Mouse (Mus musculus): ENCODE data around the gene Unc5cl. TPM values are rescaled to one million over a fixed set of nuclear protein-coding genes. Genes with fewer than 3 reads are reported as not detected.

Unc5cl gene
- polyA plus RNA-seq, 1 experiment from 2014 or later, result 0.20 TPM

DNA sequence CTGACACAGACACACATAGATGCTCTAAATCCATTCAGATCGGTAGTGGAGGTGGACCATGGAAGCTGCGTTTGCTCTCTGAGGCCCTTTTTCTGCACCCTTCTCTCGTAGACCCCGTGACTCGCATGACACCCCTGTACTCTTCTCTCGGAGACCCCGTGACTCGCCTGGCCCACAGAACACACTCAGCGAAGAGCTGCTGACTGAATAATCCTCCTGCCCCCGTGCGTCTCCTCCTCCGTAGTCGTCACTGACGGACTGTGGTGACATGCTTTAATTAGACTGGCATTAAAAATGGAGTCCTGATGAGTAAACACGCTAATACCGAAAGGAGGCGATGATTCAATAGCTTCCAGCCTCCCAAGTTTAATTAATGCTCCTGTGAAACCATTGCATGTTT, 84.6 kb downstream of the Unc5cl start:
- Histone ChIP-seq H3K36me3 (no peaks in the 10 kb centered on the region), H3K27ac (no peak overlapping the region), H3K27me3 (ENCODE audit: insufficient read depth, poor library complexity, severe bottlenecking) (0 out of 2 replicates have a peak, but pooled peaks cover 5% of the 10 kb centered on the region), H3K9me3 (no peaks in the 10 kb centered on the region), H3K4me1 (no peaks in the 10 kb centered on the region), H3K4me3 (no peak overlapping the region)
- DNase-seq (ENCODE audit: low spot score), result no peak
- WGBS, result 85% methylated on average over 17 of the region's 17 CpGs

DNA sequence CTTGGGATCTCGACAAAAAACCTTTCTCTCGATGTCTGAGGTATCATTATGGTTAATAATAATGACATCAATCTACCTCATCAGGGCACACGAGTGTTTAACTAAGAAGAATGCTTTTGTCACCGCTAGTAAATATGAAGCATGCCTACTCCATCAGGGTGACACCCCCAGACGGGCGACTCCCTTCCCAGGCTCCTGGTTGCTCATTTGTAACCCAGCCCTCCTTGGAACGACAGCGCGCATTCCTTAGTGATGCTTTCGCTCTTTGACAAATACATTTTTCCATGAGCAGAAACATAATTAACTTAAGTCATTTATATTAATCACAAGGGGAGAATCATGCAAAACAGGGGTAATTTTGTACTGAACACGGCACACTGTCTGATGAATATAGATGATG, 88.0 kb downstream of the Unc5cl start:
- Histone ChIP-seq H3K36me3 (no peaks in the 10 kb centered on the region), H3K4me3 (no peak overlapping the region), H3K9me3 (no peaks in the 10 kb centered on the region), H3K27ac (no peak overlapping the region), H3K4me1 (peaks cover 7% of the 10 kb centered on the region; the same call in 1 of the 2 replicates), H3K27me3 (ENCODE audit: insufficient read depth, poor library complexity, severe bottlenecking) (no peaks in the 10 kb centered on the region)
- 78% methylated on average over 11 of the region's 11 CpGs for WGBS
- no peak for DNase-seq (ENCODE audit: low spot score)

DNA sequence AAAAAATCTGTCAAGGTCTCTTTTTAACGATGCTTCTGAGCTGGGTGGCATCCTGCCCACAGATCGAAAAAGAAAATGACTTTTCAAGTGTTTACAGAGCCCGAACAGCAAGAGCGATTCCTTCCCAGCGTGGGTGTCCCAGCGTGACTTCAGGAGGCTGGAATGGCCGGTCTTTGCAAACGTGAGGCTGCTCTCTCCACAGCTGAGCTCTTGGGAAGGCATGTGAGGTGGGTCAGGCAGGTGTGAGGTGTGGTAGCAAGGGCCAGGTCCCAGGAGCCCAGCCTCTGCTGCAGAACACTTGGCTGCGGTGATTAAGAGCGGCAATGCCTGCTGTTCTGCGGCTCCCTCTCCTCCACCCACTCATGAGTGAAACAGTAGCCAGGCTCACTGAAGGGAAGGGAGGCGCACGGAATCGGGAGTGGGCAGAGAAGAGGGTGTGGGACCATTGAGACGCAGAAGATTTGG, 88.6 kb downstream of the Unc5cl start:
- 66% methylated on average over 15 of the region's 15 CpGs for WGBS
- H3K27ac ChIP-seq, result no peak overlapping the region

DNA sequence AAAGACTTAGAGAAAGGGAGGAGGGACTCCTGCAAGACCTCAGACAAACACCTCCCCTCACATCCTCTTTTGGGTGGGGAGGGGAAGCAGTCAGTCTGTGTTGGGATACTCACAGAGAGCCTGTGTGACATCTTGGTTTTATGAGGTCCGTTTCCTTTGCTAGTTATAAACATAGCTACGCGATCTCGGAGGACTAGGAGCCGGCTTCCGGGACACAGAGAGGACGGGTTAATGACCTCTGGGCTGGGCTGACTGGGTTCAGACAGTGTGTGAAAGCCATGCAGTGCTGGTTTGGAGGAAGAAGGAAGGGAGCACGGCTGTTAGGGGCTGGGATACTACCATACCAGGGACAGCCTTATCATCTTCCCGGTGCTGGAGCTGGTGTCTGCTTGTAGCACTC, 90.0 kb downstream of the Unc5cl start:
- no peak overlapping the region for H3K27ac ChIP-seq
- no peaks in the 10 kb centered on the region for H3K36me3 ChIP-seq
- peaks cover 7% of the 10 kb centered on the region; the same call in 1 of the 2 replicates for H3K4me1 ChIP-seq
- no peaks in the 10 kb centered on the region for H3K9me3 ChIP-seq
- H3K4me3 ChIP-seq, result no peak overlapping the region
- 70% methylated on average over 9 of the region's 9 CpGs for WGBS
- DNase-seq (ENCODE audit: low spot score), result no peak
- H3K27me3 ChIP-seq (ENCODE audit: insufficient read depth, poor library complexity, severe bottlenecking), result no peaks in the 10 kb centered on the region

More for the DNA sequence above, 88.6 kb downstream of the Unc5cl start:
- no peaks in the 10 kb centered on the region for H3K27me3 ChIP-seq (ENCODE audit: insufficient read depth, poor library complexity, severe bottlenecking)
- DNase-seq (ENCODE audit: low spot score), result no peak
- no peaks in the 10 kb centered on the region for H3K36me3 ChIP-seq
- H3K4me3 ChIP-seq, result no peak overlapping the region
- H3K4me1 ChIP-seq, result peaks cover 7% of the 10 kb centered on the region; the same call in 1 of the 2 replicates
- H3K9me3 ChIP-seq, result no peaks in the 10 kb centered on the region

DNA sequence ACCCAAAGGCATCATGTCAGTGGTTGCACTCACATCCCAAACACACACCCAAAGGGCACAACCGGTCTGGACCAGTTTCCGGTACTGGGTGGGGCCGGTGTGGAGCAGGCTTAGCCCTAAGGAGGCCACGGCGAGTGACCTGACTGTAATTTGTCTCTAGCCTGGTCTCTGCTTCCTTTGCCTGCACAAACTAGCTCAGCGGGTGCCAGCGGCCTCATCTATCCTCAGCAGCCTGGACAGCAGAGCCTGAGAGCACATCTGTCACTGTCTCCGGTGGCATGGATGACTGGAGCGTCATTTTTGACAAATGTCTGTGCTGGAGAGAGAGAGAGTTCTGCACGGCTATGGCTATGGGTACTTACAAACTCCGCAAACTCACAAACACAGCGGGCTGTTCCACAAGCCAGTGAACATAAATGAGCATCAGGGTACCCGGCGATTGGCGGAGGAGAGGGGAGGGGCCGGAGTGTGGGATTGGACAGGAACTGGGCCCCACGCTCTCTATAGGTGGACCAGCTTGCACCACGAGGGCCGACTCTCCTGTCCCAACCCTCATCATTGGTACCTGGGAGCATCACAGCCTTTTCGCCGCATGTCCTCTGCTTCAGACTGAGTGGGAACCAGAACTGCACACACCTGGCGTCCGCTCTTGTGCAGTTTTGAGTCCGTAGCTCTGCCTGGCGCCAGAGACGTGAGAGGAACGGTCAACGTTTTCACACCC, 90.7 kb downstream of the Unc5cl start:
- Histone ChIP-seq H3K4me1 (peaks cover 7% of the 10 kb centered on the region; the same call in 1 of the 2 replicates), H3K4me3 (no peak overlapping the region), H3K27ac (no peak overlapping the region), H3K36me3 (no peaks in the 10 kb centered on the region), H3K27me3 (ENCODE audit: insufficient read depth, poor library complexity, severe bottlenecking) (no peaks in the 10 kb centered on the region), H3K9me3 (no peaks in the 10 kb centered on the region)
- no peak for DNase-seq (ENCODE audit: low spot score)
- WGBS, result 63% methylated on average over 28 of the region's 28 CpGs

DNA sequence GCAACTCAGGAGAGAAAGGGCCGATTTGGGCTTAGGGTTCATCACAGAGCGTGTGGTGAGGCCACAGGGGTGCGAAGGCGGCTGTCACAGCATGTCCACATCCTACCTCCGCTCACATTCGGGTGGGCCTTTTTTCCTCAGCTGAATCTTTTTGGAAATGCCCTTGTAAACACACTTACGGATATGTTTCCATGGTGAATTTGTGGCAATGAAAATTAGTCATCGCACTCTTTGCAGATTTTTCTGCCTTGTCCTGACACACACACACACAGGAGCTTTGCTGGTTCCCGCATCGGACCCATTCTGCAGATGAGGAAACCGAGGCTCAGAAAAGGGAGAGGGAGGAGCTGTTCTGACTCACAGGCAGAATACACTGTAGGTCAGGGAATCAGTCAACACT, 91.3 kb downstream of the Unc5cl start:
- WGBS, result 84% methylated on average over 11 of the region's 11 CpGs
- DNase-seq (ENCODE audit: low spot score), result no peak
- H3K4me1 ChIP-seq, result peaks cover 7% of the 10 kb centered on the region; the same call in 1 of the 2 replicates
- H3K27me3 ChIP-seq (ENCODE audit: insufficient read depth, poor library complexity, severe bottlenecking), result no peaks in the 10 kb centered on the region
- no peak overlapping the region for H3K27ac ChIP-seq
- H3K9me3 ChIP-seq, result no peaks in the 10 kb centered on the region
- H3K4me3 ChIP-seq, result no peak overlapping the region
- H3K36me3 ChIP-seq, result no peaks in the 10 kb centered on the region

DNA sequence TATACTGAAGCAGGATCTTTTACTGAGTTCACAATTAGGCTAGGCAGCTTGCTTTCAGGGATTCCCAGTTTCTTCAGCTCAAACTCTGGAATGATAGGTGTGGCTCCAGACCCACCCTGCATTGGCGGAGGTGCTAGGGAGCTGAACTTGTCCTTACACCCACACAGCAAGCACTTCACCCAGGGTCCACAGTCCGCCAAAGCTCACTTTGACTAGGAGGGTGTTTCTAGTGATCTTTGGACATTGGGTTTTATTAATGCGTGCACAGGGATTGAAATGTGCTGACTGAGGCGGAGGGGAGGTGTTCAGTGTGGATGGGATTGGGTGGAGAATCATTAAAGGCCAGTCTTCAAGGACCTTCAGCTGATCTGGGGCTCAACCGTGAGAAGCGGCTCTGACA, 93.0 kb downstream of the Unc5cl start:
- H3K9me3 ChIP-seq, result no peaks in the 10 kb centered on the region
- 80% methylated on average over 6 of the region's 6 CpGs for WGBS
- no peak for DNase-seq (ENCODE audit: low spot score)
- no peak overlapping the region for H3K27ac ChIP-seq
- H3K4me1 ChIP-seq, result peaks cover 7% of the 10 kb centered on the region; the same call in 1 of the 2 replicates
- no peak overlapping the region for H3K4me3 ChIP-seq
- H3K36me3 ChIP-seq, result no peaks in the 10 kb centered on the region
- H3K27me3 ChIP-seq (ENCODE audit: insufficient read depth, poor library complexity, severe bottlenecking), result no peaks in the 10 kb centered on the region

DNA sequence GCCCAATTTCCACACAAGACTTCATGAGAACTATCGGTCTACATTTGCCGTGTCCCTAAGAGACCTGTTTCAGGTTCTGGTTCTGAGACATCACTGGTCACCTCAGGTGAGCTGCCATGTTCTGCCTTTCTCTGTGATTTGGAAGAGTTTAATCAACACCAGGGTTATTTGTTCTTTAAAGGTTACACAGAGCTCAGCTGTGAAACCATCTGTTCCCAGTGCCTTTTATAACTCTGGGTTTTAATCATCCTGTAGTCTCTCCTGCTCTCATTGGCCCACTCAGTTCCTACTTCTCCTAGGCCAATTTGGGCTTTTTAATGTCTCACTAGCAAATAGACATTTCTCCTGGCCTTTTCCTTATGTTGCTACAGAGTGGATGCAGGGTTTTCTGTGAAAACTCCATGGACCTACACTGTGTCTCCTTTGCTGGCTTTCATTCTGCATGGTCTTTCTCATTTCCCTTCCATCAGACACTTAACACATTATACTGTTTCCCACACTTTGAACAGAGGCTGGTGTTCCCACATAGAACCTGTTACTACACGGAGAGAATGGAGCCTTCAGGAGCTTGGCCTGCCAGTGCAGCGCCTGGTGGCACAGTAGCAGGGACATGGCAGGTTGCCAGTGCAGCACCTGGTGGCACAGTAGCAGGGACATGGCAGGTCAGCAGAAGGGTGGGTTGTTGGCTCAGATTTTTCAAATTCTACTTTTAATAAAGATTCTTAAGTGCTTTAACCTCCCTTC, 97.3 kb downstream of the Unc5cl start:
- no peaks in the 10 kb centered on the region for H3K4me1 ChIP-seq
- no peak overlapping the region for H3K4me3 ChIP-seq
- no peaks in the 10 kb centered on the region for H3K36me3 ChIP-seq
- WGBS, result 91% methylated on average over 4 of the region's 4 CpGs
- no peaks in the 10 kb centered on the region for H3K9me3 ChIP-seq
- DNase-seq (ENCODE audit: low spot score), result no peak
- peaks cover 5% of the 10 kb centered on the region; the same call in 1 of the 2 replicates for H3K27me3 ChIP-seq (ENCODE audit: insufficient read depth, poor library complexity, severe bottlenecking)
- H3K27ac ChIP-seq, result no peak overlapping the region

DNA sequence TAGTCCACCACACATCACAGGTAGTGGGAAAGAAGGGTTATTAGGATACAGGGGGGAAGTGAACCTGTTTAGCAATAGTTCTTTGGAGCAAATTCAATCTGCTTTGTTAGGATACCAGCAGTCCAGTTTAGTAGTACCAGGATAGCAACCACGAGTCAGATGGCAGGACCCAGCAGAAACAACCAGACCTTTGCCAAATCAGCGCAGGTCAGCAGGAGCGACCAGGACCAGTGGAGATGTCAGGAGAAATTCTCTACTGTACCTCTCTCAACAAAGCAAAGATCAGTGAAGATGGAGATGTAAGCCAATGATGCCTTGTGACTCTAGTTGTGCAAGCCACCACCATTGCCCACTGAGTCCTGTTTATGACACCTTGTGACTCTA, 97.8 kb downstream of the Unc5cl start:
- Histone ChIP-seq H3K4me3 (no peak overlapping the region), H3K4me1 (no peaks in the 10 kb centered on the region), H3K27me3 (ENCODE audit: insufficient read depth, poor library complexity, severe bottlenecking) (peaks cover 5% of the 10 kb centered on the region; the same call in 1 of the 2 replicates), H3K9me3 (no peaks in the 10 kb centered on the region), H3K36me3 (no peaks in the 10 kb centered on the region), H3K27ac (no peak overlapping the region)
- WGBS, result 86% methylated on average over 3 of the region's 3 CpGs
- DNase-seq (ENCODE audit: low spot score), result no peak

DNA sequence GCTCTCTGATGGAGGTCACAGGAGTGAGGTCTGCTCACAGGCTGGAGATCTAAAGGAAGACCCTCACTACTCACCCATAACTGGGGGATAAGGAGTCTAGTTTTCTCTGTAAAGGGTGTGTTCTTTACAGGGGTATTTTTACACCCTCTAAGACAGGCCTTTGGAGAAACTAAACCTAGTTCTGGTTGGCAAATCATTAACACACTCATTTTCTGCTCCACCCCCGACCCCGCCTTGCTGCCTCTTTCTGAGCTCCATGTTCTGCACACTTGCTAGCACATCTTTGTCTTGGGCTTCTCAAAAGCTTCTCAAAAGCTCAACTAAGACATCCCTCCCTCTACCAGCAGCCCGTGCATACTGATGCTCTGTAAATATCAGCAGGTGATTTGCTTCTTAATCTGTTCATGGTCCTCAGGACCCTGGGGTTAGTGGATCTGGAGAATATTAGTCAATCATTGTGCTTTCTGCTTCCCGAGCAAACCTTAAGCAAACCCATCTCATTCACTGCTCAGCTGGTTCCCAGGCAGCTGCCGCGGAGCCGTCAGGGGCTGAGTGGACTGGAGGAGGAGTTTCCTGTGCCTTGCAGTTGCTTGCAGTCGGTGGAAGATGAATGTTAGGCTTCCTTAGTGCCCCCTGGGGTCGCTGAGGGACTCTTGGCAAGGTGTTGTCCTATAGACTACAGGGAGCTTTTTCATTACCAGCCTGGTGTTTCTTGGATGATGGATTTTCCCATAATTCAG, 101.7 kb downstream of the Unc5cl start:
- peaks cover 5% of the 10 kb centered on the region; the same call in 1 of the 2 replicates for H3K27me3 ChIP-seq (ENCODE audit: insufficient read depth, poor library complexity, severe bottlenecking)
- H3K36me3 ChIP-seq, result no peaks in the 10 kb centered on the region
- H3K27ac ChIP-seq, result no peak overlapping the region
- no peaks in the 10 kb centered on the region for H3K9me3 ChIP-seq
- H3K4me3 ChIP-seq, result no peak overlapping the region
- no peak for DNase-seq (ENCODE audit: low spot score)
- H3K4me1 ChIP-seq, result no peaks in the 10 kb centered on the region
- WGBS, result 37% methylated on average over 9 of the region's 9 CpGs

DNA sequence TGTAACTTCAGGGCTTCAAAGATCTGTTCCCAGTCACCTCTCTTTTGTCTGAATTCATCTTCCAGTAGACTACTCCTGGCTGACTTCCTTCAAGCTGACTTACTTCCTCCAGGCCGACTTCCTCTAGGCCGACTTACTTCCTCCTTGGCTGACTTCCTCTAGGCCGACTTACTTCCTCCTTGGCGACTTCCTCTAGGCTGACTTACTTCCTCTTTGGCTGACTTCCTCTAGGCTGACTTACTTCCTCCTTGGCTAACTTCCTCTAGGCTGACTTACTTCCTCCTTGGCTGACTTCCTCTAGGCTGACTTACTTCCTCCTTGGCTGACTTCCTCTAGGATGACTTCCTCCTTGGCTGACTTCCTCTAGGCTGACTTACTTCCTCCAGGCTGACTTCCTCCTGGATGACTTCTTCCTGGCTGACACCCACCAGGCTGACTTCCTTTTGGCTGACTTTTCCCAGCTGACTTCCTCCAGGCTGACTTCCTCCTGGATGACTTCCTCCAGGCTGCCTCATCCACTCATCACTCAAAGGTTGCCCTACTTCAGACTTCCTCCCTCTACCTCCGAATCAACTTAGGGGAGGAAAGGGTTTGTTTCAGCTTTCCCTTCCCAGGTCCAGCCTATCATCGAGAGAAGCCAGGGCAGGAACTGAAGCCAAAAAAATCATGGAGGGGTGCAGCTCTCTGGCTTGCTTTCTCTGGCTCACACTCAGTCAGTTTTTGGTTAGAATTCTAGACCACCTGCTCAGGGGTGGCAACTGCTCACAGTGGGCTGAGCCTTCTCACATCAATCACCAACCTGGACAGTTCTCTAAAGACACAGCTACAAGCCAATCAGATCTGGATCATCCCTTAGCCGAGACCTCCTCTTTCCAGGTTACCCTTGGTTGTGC, 103.4 kb downstream of the Unc5cl start:
- Histone ChIP-seq H3K9me3 (no peaks in the 10 kb centered on the region), H3K27ac (no peak overlapping the region), H3K36me3 (no peaks in the 10 kb centered on the region), H3K4me1 (no peaks in the 10 kb centered on the region), H3K27me3 (ENCODE audit: insufficient read depth, poor library complexity, severe bottlenecking) (peaks cover 5% of the 10 kb centered on the region; the same call in 1 of the 2 replicates), H3K4me3 (no peak overlapping the region)
- no peak for DNase-seq (ENCODE audit: low spot score)
- WGBS, result 83% methylated on average over 7 of the region's 7 CpGs

DNA sequence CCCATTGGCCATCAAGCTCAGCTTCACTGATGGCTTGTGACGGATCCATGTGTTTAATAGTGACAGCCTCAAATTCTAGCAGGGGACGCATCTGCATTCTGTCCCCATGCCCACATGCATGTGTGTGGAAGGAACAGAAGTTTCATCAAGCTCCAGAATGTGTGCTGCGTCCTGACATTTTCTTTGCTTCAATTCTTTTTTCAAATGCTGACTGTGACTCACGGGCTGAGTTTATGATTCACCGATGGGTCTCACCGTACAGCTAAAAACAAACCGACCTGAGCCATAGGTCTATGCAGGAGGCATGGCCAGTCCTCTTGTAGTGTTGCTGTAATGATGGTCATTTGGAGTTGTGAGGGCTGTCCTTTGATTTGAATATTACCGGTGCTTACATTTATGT, 110.2 kb downstream of the Unc5cl start:
- Histone ChIP-seq H3K27ac (no peak overlapping the region), H3K27me3 (ENCODE audit: insufficient read depth, poor library complexity, severe bottlenecking) (no peaks in the 10 kb centered on the region), H3K9me3 (no peaks in the 10 kb centered on the region), H3K4me3 (no peak overlapping the region), H3K36me3 (no peaks in the 10 kb centered on the region), H3K4me1 (no peaks in the 10 kb centered on the region)
- WGBS, result 88% methylated on average over 8 of the region's 8 CpGs
- DNase-seq (ENCODE audit: low spot score), result no peak

Measured in heart, embryonic 10.5 days (tissue).